Mouse (Mus musculus) stomach, embryonic 14.5 days (tissue): ENCODE measurements around the gene Ddx60. TPM values are rescaled to one million over a fixed set of nuclear protein-coding genes. Genes with fewer than 3 reads are reported as not detected.
A peak's percentile ranks its signal among the peaks of the same experiment; 100 is the strongest.

ENCODE experiments used
- ATAC-seq: fragments of 200-750 bp; cut with Nextera tagmentation; 2 replicates; pipeline ENCODE4 v1.8.0; 2017; ENCODE audit warnings: low read depth, moderate TSS enrichment; ENCODE audit not compliant: insufficient number of reproducible peaks, insufficient read depth, low FRiP score
- H3K27ac ChIP-seq: fragments of 300-500 bp; sonication (generic); 2 replicates; pipeline ENCODE4 v1.5.1; 2014; ENCODE audit warnings: mild to moderate bottlenecking, low read length, moderate library complexity, mixed read lengths
- H3K27me3 ChIP-seq: fragments of 300-500 bp; sonication (generic); 2 replicates; pipeline ENCODE4 v1.6.1; 2014; ENCODE audit warnings: low read length, control low read depth, mixed read lengths; ENCODE audit not compliant: control insufficient read depth, insufficient read depth
- H3K36me3 ChIP-seq: fragments of 300-500 bp; sonication (generic); 2 replicates; pipeline ENCODE4 v1.6.1; 2014; ENCODE audit warnings: mild to moderate bottlenecking, control low read depth, low read length, moderate library complexity, mixed read lengths; ENCODE audit not compliant: control insufficient read depth, insufficient read depth
- H3K4me1 ChIP-seq: fragments of 300-500 bp; sonication (generic); 2 replicates; pipeline ENCODE4 v1.6.1; 2014; ENCODE audit warnings: low read length, control low read depth, mixed read lengths; ENCODE audit not compliant: control insufficient read depth, insufficient read depth
- H3K4me2 ChIP-seq: fragments of 300-500 bp; sonication (generic); replicated peaks from 2 replicates; pipeline ENCODE4 v1.6.1; 2014; ENCODE audit warnings: low read depth, low read length, control low read depth
- H3K4me3 ChIP-seq: fragments of 300-500 bp; sonication (generic); 2 replicates; pipeline ENCODE4 v1.5.1; 2014; ENCODE audit warnings: low read depth, low read length, control low read depth
- H3K9ac ChIP-seq: fragments of 300-500 bp; sonication (generic); replicated peaks from 2 replicates; pipeline ENCODE4 v1.6.1; 2014; ENCODE audit warnings: low read depth, mild to moderate bottlenecking, control low read depth, low read length, moderate library complexity, mixed read lengths
- H3K9me3 ChIP-seq: fragments of 300-500 bp; sonication (generic); 2 replicates; pipeline ENCODE4 v1.6.1; 2016; ENCODE audit warnings: low read depth, low read length, control low read depth; ENCODE audit not compliant: control insufficient read depth
- WGBS: fragments of 180-500 bp; shearing (Covaris S2); extraction: QIAGEN DNeasy Blood & Tissue Kit; methylation state at CpG from one replicate; pipeline ENCODE4 v1.1.7; 2014; 5-methylcytosine and 5-hydroxymethylcytosine counted together
- polyA plus RNA-seq: library from polyadenylated mRNA; unstranded; fragments of >200 nt; fragmentation: Nextera tagmentation; extraction: Ambion mirVana; gene quantifications from 2 replicates; pipeline ENCODE4 v1.2.1, GENCODE M21; 2014

The Ddx60 gene
- polyA plus RNA-seq, 1 experiment from 2014 or later, result 1.2 TPM

GRCm38 (mm10) chr8:61912817-61913216 is 15.1 kb upstream of the Ddx60 start:
- H3K4me1 ChIP-seq, result no peaks in the 10 kb centered on the region
- no peak overlapping the region for H3K27ac ChIP-seq
- 97% methylated on average over 5 of the region's 5 CpGs for WGBS
- H3K36me3 ChIP-seq, result no peaks in the 10 kb centered on the region
- no peak overlapping the region for H3K4me2 ChIP-seq
- no peak overlapping the region for H3K9ac ChIP-seq
- H3K4me3 ChIP-seq, result no peak overlapping the region
- no peaks in the 10 kb centered on the region for H3K27me3 ChIP-seq
- no peaks in the 10 kb centered on the region for H3K9me3 ChIP-seq
- no peak for ATAC-seq

- Histone ChIP-seq H3K27me3 (no peaks in the 10 kb centered on the region), H3K9me3 (no peaks in the 10 kb centered on the region), H3K4me2 (no peak overlapping the region), H3K27ac (no peak overlapping the region), H3K4me3 (no peak overlapping the region), H3K4me1 (no peaks in the 10 kb centered on the region), H3K36me3 (no peaks in the 10 kb centered on the region), H3K9ac (no peak overlapping the region)
- no peak for ATAC-seq
- 61% methylated on average over 9 of the region's 9 CpGs for WGBS
These were observed 13.9 kb upstream of the Ddx60 start for GRCm38 (mm10) chr8:61913957-61914356.

GRCm38 (mm10) chr8:61917287-61917686 is 10.6 kb upstream of the Ddx60 start:
- no peaks in the 10 kb centered on the region for H3K36me3 ChIP-seq
- no peaks in the 10 kb centered on the region for H3K27me3 ChIP-seq
- H3K27ac ChIP-seq, result no peak overlapping the region
- H3K9ac ChIP-seq, result no peak overlapping the region
- WGBS, result 49% methylated on average over 4 of the region's 4 CpGs
- H3K9me3 ChIP-seq, result no peaks in the 10 kb centered on the region
- H3K4me2 ChIP-seq, result no peak overlapping the region
- H3K4me1 ChIP-seq, result no peaks in the 10 kb centered on the region
- no peak overlapping the region for H3K4me3 ChIP-seq
- no peak for ATAC-seq

GRCm38 (mm10) chr8:61919145-61919788 is 8.6 kb upstream of the Ddx60 start:
- Histone ChIP-seq H3K4me3 (no peak overlapping the region), H3K36me3 (no peaks in the 10 kb centered on the region), H3K4me2 (no peak overlapping the region), H3K27ac (no peak overlapping the region), H3K27me3 (no peaks in the 10 kb centered on the region), H3K9ac (no peak overlapping the region), H3K4me1 (no peaks in the 10 kb centered on the region), H3K9me3 (no peaks in the 10 kb centered on the region)
- WGBS, result 82% methylated on average over 2 of the region's 2 CpGs
- ATAC-seq, result peak; percentile 68; the same call in 1 of the 2 replicates

- H3K4me2 ChIP-seq, result no peak overlapping the region
- H3K27me3 ChIP-seq, result no peaks in the 10 kb centered on the region
- no peaks in the 10 kb centered on the region for H3K4me1 ChIP-seq
- no peak for ATAC-seq
- WGBS, result 62% methylated on average over 7 of the region's 7 CpGs
- no peaks in the 10 kb centered on the region for H3K9me3 ChIP-seq
- H3K27ac ChIP-seq, result no peak overlapping the region
- H3K9ac ChIP-seq, result no peak overlapping the region
- no peaks in the 10 kb centered on the region for H3K36me3 ChIP-seq
- H3K4me3 ChIP-seq, result no peak overlapping the region
These were observed 7.5 kb upstream of the Ddx60 start for GRCm38 (mm10) chr8:61920389-61920788.

GRCm38 (mm10) chr8:61921454-61922054 is 6.3 kb upstream of the Ddx60 start:
- 72% methylated on average over 10 of the region's 10 CpGs for WGBS
- no peak overlapping the region for H3K9ac ChIP-seq
- H3K27me3 ChIP-seq, result no peaks in the 10 kb centered on the region
- H3K4me2 ChIP-seq, result no peak overlapping the region
- H3K36me3 ChIP-seq, result no peaks in the 10 kb centered on the region
- ATAC-seq, result no peak
- H3K4me1 ChIP-seq, result no peaks in the 10 kb centered on the region
- no peak overlapping the region for H3K4me3 ChIP-seq
- no peaks in the 10 kb centered on the region for H3K9me3 ChIP-seq
- H3K27ac ChIP-seq, result no peak overlapping the region

GRCm38 (mm10) chr8:61924518-61924917 is 3.4 kb upstream of the Ddx60 start:
- Histone ChIP-seq H3K27me3 (no peaks in the 10 kb centered on the region), H3K27ac (no peak overlapping the region), H3K9me3 (no peaks in the 10 kb centered on the region), H3K4me1 (no peaks in the 10 kb centered on the region), H3K36me3 (no peaks in the 10 kb centered on the region), H3K4me2 (no peak overlapping the region), H3K9ac (no peak overlapping the region), H3K4me3 (no peak overlapping the region)
- WGBS, result 71% methylated on average over 1 of the region's 1 CpGs
- peak; percentile 59 for ATAC-seq

- Histone ChIP-seq H3K4me2 (no peak overlapping the region), H3K27me3 (no peaks in the 10 kb centered on the region), H3K9ac (no peak overlapping the region), H3K9me3 (no peaks in the 10 kb centered on the region), H3K36me3 (no peaks in the 10 kb centered on the region), H3K4me3 (no peak overlapping the region), H3K4me1 (no peaks in the 10 kb centered on the region), H3K27ac (no peak overlapping the region)
- ATAC-seq, result no peak
- 5% methylated on average over 2 of the region's 2 CpGs for WGBS
These were observed 5.4 kb downstream of the Ddx60 start for GRCm38 (mm10) chr8:61933243-61933642.

GRCm38 (mm10) chr8:61937576-61937975 is 9.7 kb downstream of the Ddx60 start:
- Histone ChIP-seq H3K9me3 (no peaks in the 10 kb centered on the region), H3K4me3 (no peak overlapping the region), H3K9ac (no peak overlapping the region), H3K4me2 (no peak overlapping the region), H3K27ac (no peak overlapping the region), H3K4me1 (no peaks in the 10 kb centered on the region), H3K27me3 (no peaks in the 10 kb centered on the region), H3K36me3 (no peaks in the 10 kb centered on the region)
- 81% methylated on average over 2 of the region's 2 CpGs for WGBS
- ATAC-seq, result no peak
